Mouse (Mus musculus) megakaryocyte, embryonic 14.5 days (primary cell): ENCODE measurements around the gene Ap2a2.

Experiments used
- FLI1 ChIP-seq: IDR thresholded peaks from 2 replicates; pipeline ENCODE4 v1.6.1; 2012; ENCODE audit warnings: low read length, inconsistent platforms, mixed read lengths
- GATA1 ChIP-seq: IDR thresholded peaks from 3 replicates; pipeline ENCODE4 v1.6.1; 2012; ENCODE audit warnings: mixed read lengths, low read length, inconsistent platforms, borderline replicate concordance

- TF ChIP-seq GATA1 (no peak), FLI1 (no peak)
Measured at GRCm38 (mm10) chr7:141625120-141625810, 63.3 kb downstream of the Ap2a2 start.
